Mouse (Mus musculus): Measurements from ENCODE around the gene Mrpl35. TPM values are rescaled to one million over a fixed set of nuclear protein-coding genes. Genes with fewer than 3 reads are reported as not detected.

The Mrpl35 gene
- polyA plus RNA-seq, 1 experiment from 2014 or later, result 46.8 TPM

Other genes starting within 250 kb of the Mrpl35 start
- gene Kdm3a, start 194.0 kb downstream of the Mrpl35 start, polyA plus RNA-seq (2015; fragmentation: Nextera tagmentation; extraction: Ambion mirVana), result 28.3 and 32.4 TPM in 2 replicates
- gene Reep1, start 119.4 kb downstream of the Mrpl35 start, polyA plus RNA-seq (2015; fragmentation: Nextera tagmentation; extraction: Ambion mirVana), result 255 and 285 TPM in 2 replicates
- 160 and 173 TPM in 2 replicates for gene Immt, start 4.4 kb upstream of the Mrpl35 start, polyA plus RNA-seq (2015; fragmentation: Nextera tagmentation; extraction: Ambion mirVana)
- 78.4 and 84.1 TPM in 2 replicates for gene Ptcd3, start 81.8 kb upstream of the Mrpl35 start, polyA plus RNA-seq (2015; fragmentation: Nextera tagmentation; extraction: Ambion mirVana)
- gene Polr1a, start 82.1 kb upstream of the Mrpl35 start, polyA plus RNA-seq (2015; fragmentation: Nextera tagmentation; extraction: Ambion mirVana), result 18.9 and 23.1 TPM in 2 replicates

All from neural tube, embryonic 15.5 days (tissue).